Mouse (Mus musculus): ENCODE data around the gene Nlrc4.
A peak's percentile ranks its signal among the peaks of the same experiment; 100 is the strongest.
"Not testable (repeated sequence)": the region's sequence is repeated elsewhere in the genome, so short reads cannot be mapped to it uniquely, and the experiment has no call there.

Gene Nlrc4

DNA sequence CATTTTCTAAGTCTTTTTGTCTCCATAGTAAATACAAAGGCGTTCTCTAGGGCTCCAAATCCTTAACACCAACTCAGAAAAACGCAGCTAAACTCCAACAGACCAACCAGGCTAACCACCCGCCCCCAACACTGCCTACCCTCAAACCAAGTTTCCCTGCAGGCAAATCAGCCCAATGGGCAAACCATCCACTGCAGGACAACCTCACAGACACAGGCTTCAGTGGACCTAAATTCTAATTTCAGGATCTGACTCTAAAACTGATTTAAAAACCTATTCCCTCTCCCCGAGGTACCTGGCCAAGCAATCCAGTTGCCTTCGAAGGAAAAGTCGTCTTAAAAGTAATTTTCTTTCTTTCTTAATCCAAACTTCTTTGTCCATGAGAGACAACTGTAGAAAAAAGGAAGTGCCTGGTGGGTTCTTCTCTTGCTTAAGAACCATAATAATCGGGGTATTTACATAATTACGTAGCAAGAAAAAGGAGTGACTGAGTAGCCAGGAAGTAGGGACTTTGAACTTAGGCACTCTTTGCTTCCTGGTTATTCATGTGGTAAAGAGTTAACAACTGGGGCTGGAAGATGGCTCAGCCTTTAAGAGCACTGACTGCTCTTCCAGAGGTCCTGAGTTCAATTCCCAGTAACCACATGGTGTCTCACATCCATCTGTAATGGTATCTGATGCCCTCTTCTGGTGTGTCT, at the start of gene Nlrc4:
Nlrc4 (minus strand) TSS at position 432 of the 698 bp plus-strand sequence.
- DNase-seq, result no peak

DNA sequence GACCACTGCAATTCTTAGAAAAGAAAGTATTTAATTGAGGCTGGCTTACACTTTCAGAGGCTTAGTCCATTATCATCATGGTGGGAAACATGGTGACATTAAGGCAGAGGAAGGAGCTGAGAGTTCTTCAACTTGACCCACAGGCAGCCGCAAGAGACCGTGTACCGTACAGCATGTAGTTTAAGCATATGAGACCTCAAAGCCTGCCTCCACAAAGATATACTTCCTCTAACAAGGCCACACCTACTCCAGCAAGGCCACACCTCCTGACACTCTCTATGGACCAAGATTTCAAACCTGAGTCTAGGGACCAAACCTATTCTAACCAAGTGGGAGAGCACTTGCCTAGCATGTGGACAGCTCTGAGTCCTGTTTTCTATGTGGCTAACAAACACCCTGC, 49.7 kb upstream of the Nlrc4 start:
- DNase-seq, result no peak

DNA sequence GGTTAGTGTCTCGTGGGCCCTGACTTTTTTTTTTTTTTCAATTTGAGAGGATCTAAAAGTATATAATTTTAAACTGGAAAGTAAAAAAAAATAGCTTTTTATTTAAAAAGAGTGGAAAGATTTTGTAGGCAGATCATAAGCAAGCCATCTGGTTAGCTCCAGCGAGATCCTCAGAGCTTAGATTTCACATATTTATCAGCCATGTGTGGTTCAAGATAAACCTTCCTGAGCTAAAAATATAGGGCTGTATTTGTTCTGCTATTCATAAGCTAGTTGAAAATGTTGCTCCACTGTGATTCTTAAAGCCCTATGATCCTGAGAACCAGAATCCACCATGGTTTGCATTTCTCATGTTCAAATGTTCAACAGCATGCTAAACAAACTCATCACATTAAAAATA, 49.0 kb upstream of the Nlrc4 start:
- no peak for DNase-seq

DNA sequence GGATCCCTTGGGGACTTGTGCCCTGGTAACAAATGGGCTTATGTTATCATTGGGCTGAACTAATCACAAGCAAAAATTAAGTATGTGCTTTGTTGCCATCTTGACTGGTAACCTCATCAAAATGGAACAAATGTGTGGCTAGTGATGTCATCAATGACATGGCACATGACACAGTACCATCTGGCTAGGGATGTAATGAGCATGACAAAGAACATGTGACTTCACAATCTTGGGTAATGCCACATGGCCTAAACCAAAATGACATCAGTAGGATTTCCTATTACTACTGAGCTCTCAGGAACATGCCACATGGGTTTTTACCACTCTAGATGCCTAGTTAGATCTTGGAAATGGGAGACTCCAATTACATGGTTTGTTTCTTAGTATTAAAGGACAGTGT, 42.1 kb upstream of the Nlrc4 start:
- no peak for DNase-seq

DNA sequence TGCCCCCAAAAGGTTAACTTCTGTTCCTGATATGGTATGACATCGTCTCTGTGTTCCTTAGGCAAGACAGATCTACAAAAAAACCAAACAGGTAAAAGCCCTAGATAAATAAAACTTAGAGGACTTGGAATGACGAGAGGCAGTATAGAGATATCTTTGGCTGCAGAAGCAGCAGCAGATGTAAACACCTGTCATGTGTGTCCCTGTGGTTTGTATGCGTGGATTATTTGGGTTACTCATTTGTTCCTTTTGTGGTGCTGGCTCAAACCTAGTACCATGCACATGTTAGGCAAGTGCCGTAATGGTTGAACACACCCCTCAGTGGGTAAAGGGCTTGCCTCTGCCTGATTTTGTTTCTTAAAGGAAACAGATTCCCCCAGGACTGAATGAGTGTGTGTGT, 41.3 kb upstream of the Nlrc4 start:
- DNase-seq, result no peak

DNA sequence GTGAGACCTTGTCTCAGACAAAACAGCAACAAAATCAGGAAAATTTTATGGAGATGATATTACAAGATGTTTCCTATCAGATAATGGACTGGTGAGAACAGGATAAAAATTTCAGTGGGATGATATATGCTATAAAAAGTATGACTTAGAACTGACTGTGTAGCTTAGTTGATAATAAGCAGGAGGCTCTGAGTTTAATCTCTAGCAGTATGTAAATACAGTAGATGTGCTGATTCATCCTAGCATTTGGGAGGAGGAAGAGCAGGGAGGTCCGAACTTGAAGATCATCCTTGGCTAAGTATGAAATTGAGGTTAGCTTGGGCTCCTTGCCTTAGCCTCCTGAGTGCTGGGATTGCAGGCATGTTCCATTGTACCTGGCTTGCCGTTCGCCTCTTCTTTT, 32.6 kb upstream of the Nlrc4 start:
- DNase-seq, result no peak

DNA sequence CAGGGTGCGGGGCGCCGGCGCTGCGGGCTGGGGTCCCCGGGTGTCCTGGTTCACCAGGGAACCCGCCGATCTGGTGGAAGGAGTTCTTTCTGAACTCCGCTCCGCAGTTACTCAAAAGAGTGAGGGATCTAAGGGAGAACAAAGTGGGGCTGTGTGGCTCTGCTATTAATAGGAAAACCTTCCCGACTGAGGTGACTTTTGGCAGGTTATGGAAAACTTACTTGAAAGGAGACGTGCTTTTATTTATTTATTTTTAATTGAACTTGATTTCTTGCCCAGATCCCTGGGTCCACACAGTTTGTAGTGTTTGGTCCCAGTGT, 30.9 kb upstream of the Nlrc4 start:
- no peak for DNase-seq

DNA sequence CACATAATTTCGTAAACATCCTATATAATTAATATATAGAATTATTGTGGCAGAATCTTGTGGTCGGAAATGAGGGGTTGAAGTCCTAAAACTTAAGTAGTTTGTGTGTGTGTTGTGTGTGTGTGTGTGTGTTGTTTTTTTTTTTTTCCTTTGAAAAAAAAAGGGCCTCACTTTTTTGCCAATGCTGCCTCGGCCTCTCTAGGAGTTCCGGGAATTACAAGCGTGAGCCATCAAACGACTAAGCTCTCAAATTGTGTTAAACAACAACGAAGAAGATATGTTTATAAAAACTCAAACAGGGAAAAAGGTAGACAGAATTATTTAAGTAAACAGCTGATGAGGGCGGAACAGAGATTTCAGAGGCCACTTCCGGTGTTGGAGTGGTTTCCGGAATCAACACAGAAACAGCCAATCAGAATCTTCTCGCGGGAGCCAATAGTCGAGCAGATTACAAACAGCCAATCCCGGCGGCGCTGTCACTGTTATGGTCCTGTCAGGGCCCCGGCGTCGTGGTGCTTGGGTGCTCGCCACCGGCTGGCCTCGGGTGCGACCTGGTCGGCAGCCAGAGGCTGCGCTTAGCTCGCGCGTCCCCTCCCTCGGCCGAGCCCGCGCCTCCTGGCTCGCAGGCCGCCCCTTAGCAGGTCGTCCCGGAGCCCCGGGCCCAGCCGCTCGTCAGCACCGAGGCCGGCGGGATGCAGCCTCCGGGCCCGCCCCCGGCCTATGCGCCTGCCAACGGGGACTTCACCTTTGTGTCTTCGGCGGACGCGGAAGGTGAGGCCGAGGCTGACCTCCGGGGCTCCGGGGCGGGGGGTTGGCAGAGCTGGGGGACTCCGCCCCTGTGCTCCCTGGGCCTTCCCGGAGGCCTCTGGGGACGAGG, 30.3 kb upstream of the Nlrc4 start, which contains the start of gene Yipf4:
Yipf4 (plus strand) TSS at position 470 of the 877 bp plus-strand sequence.
- peak; percentile 91 to 95 for DNase-seq

DNA sequence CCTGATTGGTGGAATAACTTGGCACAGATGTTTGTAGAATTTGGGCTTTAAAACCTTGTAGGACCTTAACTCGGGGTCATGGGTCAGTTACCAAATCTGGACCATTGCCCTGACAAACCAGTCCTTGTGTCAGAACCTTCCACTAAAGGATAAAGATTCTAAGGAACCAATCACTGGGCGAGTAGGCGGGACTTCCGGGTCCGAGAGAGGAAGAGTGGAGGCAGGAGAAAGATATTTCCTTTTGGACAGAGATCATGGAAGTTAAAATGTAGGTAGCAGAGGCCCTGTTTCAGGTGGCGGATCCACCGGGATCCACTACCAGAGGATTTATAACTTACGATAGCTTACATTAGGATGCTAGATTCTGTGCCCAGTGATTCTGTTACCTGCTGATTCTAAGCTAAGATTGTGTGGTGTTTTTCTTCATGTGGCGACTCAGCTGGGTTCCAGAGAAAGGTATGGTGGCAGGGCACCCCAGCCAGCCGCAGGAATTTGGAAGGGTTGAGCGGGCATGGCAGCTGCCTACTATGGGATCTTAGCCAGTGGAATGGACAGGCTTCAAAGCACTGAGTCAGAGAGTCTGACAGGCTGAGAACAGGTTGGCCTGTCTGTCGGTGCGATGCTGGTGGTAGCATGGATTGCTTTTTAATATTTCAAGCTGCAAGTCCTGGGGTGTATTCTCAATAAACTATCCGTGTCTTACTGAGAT, 21.6 kb upstream of the Nlrc4 start:
- no peak for DNase-seq

DNA sequence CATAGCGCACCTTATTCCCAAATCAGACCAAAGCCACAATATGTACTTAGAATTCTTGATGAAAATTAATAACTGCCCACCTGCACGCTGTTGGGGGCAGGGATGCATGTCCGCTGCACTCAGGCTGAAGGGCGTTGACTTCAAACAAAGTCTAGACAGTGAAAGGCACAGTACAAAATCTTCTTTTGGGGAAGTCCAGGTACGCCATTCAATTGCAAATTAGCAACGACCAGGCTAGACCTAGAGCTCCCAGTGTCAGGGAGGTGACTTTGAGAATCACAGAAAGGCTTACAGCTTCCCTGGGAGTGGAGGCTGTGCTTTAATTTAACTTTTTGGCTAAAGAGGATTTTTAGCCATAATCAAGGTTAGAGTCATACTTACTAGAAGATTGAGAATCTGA, 11.2 kb upstream of the Nlrc4 start:
- DNase-seq, result not testable (repeated sequence)

DNA sequence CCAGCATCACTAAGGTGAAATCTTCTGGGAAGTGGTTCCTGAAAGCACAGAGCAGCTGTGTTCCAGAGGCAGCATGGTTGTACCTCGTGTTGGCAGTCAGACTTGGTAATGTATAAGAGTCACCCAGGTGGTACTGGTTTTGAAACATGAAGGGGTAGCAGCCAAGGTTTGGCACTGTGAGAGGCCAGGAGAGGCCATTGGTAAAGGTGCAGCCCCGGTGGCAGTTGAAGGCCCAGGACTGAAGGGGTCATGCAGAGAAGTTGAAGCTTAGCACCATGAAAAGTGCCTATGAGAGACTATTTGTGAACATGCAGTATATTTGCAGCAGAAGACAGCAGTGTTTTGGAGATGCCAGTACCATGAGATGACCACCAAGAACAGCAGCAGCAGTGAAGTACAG, 9.0 kb upstream of the Nlrc4 start:
- not testable (repeated sequence) for DNase-seq

DNA sequence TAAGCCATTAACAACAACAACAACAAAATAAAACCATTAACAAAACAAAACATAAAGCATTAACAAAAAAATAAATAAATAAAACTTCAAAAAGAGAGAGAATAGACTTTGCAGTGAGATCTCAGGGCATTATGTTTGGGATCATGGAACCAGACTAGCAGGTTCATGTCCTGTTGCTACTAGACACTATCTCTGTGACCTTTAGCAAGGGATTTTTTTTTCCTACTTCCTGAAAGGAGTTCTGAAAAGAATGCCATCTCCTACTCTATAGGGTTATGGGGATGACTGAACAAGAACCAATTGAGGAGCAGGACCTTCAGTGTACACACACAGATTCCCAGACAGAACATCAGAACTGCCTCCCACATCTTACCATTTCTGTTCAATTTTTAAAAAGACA, 4.6 kb upstream of the Nlrc4 start:
- DNase-seq, result no peak

DNA sequence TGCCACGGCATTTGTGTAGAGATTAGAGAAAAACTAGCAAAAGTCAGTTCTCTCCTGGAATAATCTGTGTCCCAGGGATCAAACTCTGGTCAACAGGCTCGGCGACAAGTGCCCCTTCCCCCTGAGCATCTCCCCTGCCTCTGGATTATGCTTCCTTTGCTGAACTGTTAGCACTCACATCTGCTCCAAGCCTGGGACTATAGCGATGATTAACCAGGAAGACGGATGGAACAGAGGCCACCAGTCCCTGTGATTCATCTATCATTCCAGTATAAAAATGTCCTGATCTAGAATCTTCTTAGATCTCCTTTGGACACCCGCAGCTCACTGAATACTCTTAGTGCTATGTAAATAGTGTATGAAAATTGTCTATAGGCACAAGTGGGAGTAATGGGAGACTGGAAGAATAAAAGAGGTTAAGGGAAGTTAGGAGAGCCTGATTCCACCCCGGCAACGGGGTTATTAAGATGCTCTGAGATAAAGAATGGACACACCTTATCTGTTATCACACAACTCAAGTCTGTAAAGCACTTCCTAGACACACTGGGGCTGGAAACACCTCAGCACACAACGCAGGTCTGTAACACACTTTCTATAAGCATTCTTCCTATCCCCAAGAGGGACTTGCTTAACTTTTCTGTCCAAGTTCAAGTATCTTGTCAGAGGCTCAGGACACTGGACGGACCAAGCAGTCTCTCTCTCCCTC, 817 bp downstream of the Nlrc4 start:
- no peak for DNase-seq

DNA sequence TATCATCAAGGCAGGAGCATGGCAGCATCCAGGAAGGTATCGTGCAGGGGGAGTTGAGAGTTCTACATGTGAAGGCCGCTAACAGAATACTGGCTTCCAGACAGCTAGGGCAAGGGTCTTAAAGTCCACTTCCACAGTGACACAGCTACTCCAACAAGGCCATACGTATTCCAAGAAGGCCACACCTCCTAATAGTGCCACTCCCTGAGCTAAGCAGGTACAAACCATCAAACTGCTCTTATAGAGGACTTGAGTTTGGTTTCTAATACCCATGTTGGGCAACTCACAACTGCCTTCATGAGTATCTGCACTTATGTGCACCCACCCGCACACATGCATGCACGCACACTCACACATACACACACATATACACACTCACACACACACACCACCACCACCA, 2.1 kb downstream of the Nlrc4 start:
- no peak for DNase-seq

DNA sequence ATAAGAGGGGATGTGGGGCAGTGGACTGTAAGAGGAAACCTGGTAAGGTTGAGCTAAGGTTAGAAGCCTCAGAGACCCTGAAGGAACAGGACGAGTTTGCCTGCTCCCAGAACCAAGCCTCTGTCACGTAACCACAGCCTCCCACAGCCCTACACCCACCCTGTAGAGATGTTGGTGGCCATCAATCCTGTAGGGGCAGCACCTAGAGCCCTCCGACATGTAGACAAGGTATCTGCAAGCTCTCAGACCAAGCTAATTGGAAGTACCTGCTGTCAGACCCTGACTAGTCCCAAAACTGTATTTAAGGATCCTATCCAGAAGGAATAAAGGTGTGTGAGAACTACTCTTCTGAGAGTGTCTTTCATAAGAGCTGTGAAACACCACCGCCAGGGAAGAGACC, 3.5 kb downstream of the Nlrc4 start:
- no peak for DNase-seq

DNA sequence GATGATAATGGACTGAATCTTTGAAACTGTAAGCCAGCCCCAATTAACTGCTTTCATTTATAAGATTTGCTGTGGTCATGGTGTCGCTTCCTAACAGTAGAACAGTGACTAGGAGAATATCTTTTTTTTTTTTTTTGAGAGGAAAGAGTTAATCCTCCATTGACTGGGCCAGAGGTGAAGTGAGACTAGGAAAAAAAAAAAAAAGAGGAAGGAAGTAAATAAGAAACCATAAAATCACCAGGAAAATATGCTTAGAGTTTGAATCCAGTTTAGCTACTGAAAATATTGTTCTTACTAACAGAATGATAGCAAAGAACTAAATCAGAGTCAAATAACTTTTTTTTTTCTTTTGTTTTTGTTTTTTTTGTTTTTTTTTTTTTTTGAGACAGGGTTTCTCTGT, 4.3 kb downstream of the Nlrc4 start:
- DNase-seq, result no peak

DNA sequence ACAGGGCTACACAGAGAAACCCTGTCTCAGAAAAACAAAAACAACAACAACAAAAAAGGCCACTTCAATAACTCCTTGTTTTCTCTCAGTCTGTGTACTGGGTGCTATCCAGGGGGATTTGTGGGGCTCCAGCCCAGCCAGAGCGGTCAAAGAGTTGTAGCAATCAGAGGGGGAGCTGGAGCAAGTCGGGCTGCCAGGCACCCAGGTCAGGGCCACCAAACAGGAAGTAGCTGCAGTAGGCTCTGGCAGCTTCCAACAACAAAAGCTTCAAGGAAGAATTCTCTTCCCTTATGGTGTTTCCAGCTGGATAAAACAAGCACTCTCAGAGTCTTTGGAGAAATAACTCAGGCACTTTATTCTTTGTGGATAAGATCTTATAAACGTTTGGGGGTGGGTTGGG, 5.0 kb downstream of the Nlrc4 start:
- no peak for DNase-seq

DNA sequence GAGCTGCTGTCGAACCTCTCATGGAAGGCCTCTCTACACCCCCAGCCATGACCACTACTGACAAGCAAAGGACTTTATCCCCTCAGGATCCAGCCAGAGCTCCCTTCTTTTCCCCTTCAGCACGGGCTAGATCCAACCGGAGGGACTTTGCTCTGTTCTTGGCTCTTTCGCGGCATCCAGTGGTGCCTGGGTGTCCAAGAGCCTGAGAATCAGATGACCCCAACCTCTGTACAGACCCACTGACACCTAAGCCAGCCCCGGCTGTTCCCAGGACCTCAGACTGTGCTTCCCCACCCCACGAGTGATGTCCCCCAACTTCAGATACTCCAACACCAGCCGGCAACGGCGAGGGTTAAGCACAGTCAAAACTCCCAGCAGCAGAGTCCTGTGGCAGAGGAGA, 9.2 kb downstream of the Nlrc4 start:
- DNase-seq, result no peak

DNA sequence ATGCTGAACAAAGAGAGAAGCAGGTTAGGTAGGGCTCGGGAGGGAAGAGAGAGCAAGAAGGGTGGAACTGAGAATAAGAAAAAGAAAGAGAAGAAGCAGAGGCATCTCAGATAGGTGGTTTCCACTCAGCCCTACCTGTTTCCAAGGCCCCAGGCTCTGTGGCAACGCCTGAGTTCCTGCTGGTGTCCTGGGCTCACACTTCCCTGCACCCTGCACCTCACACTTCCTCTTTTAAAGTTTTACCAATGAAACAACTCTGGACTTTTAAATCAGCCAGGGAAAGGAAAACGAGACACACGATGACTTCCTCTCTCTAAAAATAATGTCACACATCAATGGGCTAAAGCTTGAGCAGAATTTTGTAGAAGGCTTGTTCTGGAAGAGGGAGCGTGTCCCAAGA, 18.5 kb downstream of the Nlrc4 start:
- no peak for DNase-seq

DNA sequence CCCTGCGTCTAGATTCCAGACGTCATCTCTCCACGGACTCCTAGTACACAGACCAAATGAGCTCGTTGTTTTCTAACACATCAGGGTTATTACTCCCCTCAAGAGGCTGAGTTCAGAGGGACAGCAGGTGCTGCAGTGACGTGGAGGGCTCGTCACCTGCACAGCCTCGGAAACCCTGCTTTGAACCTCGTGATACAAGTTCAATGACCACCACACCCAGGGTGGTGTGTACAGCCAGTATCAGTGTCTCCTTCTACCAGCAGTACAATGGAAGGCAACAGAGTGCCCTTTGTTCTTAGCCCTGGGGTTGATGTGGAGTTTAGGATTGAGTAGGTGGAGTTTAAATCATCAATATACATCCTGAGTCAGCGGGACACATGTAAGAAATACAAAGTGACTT, 21.2 kb downstream of the Nlrc4 start:
- DNase-seq, result no peak

DNA sequence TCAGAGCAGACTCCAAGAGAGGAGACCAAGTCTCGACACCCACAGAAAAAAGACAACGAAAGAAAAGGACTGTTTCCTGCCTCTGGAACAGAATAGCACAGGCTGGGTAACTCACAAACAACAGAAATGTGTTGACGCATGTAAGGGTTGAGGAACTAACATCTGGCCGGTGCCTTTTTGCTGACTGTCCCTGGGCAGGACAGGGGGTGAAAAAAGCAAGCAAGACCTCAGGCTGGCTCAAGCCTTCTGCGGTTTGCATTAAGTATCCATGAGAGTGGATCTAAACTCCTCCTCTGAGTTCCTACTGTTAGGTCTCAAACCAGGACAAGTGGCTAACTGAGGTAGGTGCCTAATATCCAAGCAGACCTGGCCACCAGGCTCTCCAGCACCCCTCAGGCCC, 26.3 kb downstream of the Nlrc4 start:
- no peak for DNase-seq

DNA sequence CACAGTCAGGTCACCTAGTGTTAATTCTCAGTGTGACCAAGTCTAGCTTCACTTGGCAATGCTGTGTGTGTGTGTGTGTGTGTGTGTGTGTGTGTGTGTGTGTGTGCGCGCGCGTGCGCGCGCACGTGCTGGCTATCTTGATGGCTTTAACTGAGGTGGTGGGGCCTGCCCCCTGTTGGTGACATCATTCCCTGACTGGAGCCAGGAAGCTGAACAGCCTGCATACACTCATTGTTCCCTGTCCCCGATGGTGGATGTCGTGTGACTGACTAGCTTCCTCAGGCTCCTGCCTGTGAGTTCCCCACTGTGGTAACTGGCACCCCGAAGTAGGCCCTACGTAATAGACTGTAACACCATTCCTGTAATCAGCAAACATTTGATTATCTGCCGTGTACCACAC, 27.5 kb downstream of the Nlrc4 start:
- no peak for DNase-seq

DNA sequence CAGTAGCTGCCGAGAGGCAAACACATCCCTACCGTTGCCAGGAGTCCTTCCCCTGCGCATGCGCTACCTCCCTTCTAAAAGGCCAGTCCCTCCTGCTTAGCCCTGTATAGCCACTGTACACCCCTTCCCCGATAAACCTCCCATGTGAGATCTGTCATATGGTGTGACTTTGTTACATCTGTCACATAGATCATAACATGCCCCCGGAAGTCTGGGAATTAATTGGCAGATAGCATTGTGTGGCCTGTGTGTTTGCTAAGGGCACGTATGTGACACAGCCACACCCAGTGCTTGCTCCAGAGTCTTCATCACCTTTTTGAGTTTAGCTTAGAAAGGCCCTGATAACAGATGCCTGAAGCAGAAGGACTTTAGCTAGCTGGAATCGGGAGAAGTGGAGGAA, 28.9 kb downstream of the Nlrc4 start:
- no peak for DNase-seq

All from spleen, adult 18-20 months (tissue).